Comparison of ENCODE assay signal across 9 mouse cellular contexts in the genomic region with DNA sequence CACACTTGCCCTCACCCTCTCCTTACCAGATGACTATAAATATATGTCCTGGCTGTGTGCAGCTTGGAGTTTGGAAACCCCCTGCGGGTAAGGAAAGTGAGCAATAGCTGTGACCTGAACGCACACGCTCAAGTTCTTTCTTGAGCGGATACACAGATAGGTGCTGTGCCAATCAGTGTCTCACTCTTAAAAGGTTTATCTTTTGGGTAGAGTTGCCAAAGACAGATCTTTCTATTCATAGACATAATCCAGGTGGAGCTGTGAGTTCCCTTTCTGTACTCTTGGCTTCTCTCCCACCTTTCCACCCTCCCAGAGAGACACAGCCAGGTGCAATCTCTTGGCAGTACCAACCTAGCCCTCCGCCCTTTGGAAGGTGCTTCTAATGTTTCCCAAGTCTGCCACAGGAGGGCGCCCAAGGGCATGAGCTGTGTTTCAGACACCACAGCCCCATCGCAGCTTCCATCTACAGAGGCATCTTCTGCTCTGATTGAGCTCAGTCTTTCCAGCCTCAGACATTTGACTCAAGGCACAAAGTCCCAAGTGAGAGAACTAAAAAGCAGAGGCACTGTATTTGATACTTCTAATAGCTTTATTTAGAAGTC. TPM values are rescaled to one million over a fixed set of nuclear protein-coding genes. Genes with fewer than 3 reads are reported as not detected.
DNase-seq lines count a peak whose midpoint lies in the region; ATAC-seq lines count a peak whose summit lies in the region.
"Had no signal": no experiment of that assay in that cellular context is flagged by ENCODE, and none has a peak within 500 bp of the region (broad histone marks: within the 10 kb centered on the region; RNA-seq: fewer than 3 reads in every experiment).

No protein-coding gene starts in this region.

- peak; percentile 84 for ATAC-seq in intestine, embryonic 15.5 days
- peak; percentile 87 for ATAC-seq in midbrain, embryonic 15.5 days (replicated peaks)
- no peak for ATAC-seq in erythroid progenitor cell, adult 5-6 weeks (replicated peaks; ENCODE audit: low FRiP score, poor library complexity, severe bottlenecking)

- no peak overlapping the region for H3K27ac ChIP-seq in intestine, embryonic 15.5 days
- no peak overlapping the region for H3K27ac ChIP-seq in midbrain, embryonic 15.5 days

- peak; percentile 59 to 90 for DNase-seq in adrenal gland, adult (ENCODE audit: inconsistent age in 2 of 2, low spot score in 1 of 2)
- DNase-seq in cerebellum, postnatal 25 days, result peak; percentile 87 to 94
- DNase-seq in gastrocnemius, adult 18-20 months (ENCODE audit: low spot score), result peak; percentile 86
- DNase-seq in left cerebral cortex, postnatal 10 days (ENCODE audit: extremely low spot score in 1 of 2, low spot score in 2 of 2), result peak; percentile 80 to 87
- DNase-seq in spleen, postnatal 4 days (ENCODE audit: low spot score in 2 of 2), result peak; percentile 49 to 85

- no peaks in the 10 kb centered on the region for H3K9me3 ChIP-seq in intestine, embryonic 15.5 days
- no peaks in the 10 kb centered on the region for H3K9me3 ChIP-seq in midbrain, embryonic 15.5 days
- H3K9me3 ChIP-seq: megakaryocyte, embryonic 14.5 days had no signal

- H3K4me2 ChIP-seq in intestine, embryonic 15.5 days (replicated peaks), result no peak overlapping the region
- H3K4me2 ChIP-seq in midbrain, embryonic 15.5 days, result no peak overlapping the region

- H3K4me1 ChIP-seq in intestine, embryonic 15.5 days (replicated peaks), result peaks cover 7% of the 10 kb centered on the region; the same call in 1 of the 2 replicates
- no peaks in the 10 kb centered on the region for H3K4me1 ChIP-seq in midbrain, embryonic 15.5 days

- no peaks in the 10 kb centered on the region for H3K36me3 ChIP-seq in intestine, embryonic 15.5 days
- no peaks in the 10 kb centered on the region for H3K36me3 ChIP-seq in midbrain, embryonic 15.5 days (replicated peaks)

- H3K27me3 ChIP-seq in intestine, embryonic 15.5 days (replicated peaks), result no peaks in the 10 kb centered on the region
- H3K27me3 ChIP-seq in midbrain, embryonic 15.5 days (replicated peaks), result 0 out of 2 replicates have a peak, but pooled peaks cover 3% of the 10 kb centered on the region

- no peak overlapping the region for H3K4me3 ChIP-seq in intestine, embryonic 15.5 days (replicated peaks)
- no peak overlapping the region for H3K4me3 ChIP-seq in midbrain, embryonic 15.5 days
- H3K4me3 ChIP-seq: megakaryocyte, embryonic 14.5 days had no signal

- intact Hi-C loops in left cerebral cortex, postnatal 10 days (cut with DNase I), result loop anchor here (1.0 kb wide), 1 partner anchor 228 kb away; no protein-coding TSS in a partner anchor

- H3K9ac ChIP-seq in intestine, embryonic 15.5 days, result no peak overlapping the region
- H3K9ac ChIP-seq in midbrain, embryonic 15.5 days, result no peak overlapping the region

- WGBS in intestine, embryonic 15.5 days, result 47% methylated on average over 7 of the region's 7 CpGs
- 46% methylated on average over 7 of the region's 7 CpGs for WGBS in midbrain, embryonic 15.5 days

RNA-seq across cellular contexts. Expression of gene Smoc2, which starts 8.8 kb away (rescaled TPM):
- total RNA-seq in gastrocnemius, adult 18-20 months (2021), result 10 to 100 TPM; 71.5 to 71.9 TPM
- 122 and 132 TPM in 2 replicates for polyA plus RNA-seq in intestine, embryonic 15.5 days (2015; fragmentation: Nextera tagmentation; extraction: Ambion mirVana)
- total RNA-seq in left cerebral cortex, postnatal 10 days (2021), result 1 to 10 TPM; 5.2 to 5.8 TPM
- polyA plus RNA-seq in midbrain, embryonic 15.5 days (2015; fragmentation: Nextera tagmentation; extraction: Ambion mirVana), result 2.9 and 3.3 TPM in 2 replicates
- not detected in 2 replicates for total RNA-seq in erythroid progenitor cell, adult 5-6 weeks (2015; ENCODE audit: low replicate concordance)
- 0.39 TPM in 1 of 2 replicates, not detected in the other for total RNA-seq in erythroid progenitor cell, adult 5-6 weeks (2017; ENCODE audit: low replicate concordance)

Comparison
In these comparisons a context has a peak if more than half of its experiments do, and no peak if none do; other contexts are left out.
1. RNA of gene Smoc2, which starts 8.8 kb away (total RNA-seq): 71.5 to 71.9 TPM in gastrocnemius, adult 18-20 months; 5.2 to 5.8 TPM in left cerebral cortex, postnatal 10 days and 0.39 TPM in erythroid progenitor cell, adult 5-6 weeks; every median in the first group is over 10 times any median in the second.
2. Peak in every context shown above with its lines, with median percentiles within 50 percentile points of each other: DNase-seq.